Mouse (Mus musculus) cerebellum, postnatal 25 days (tissue): ENCODE measurements at regions not wholly inside any gene's neighbourhood (a gene's known extent, or its start where the extent isn't known, plus 50 kb on each side); places are given as distances from the start of the nearest gene placed in this dataset.
A peak's percentile ranks its signal among the peaks of the same experiment; 100 is the strongest.
"Not testable (repeated sequence)": the region's sequence is repeated elsewhere in the genome, so short reads cannot be mapped to it uniquely, and the experiment has no call there.

ENCODE experiments used
- DNase-seq, 2 experiments: peaks; one replicate each; pipeline ENCODE4 v3.0.0; 2021; ENCODE audit warnings: mixed read lengths in 2 of 2

DNA sequence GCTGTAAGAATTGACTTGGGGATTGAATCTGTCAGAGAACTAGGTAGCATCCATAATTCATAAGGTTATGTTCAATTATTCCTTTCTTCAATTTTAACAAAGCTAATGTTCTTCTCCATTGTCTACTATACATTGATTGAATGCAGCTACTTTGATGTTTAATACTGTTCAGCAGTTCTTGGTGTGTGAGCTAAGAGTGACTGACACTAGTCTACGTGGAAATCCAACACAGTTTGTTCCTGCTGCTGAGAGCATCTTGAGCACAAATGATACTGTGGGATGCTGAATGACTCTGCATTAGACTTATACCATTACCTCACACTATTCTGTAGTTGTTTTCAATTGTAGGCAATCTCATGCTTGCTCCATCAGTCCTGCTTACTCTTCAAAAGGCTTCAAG lies 249.4 kb upstream of the Akr1e1 start:
- DNase-seq = no peak

- not testable (repeated sequence) for DNase-seq
Measured at GRCm38 (mm10) chr13:4839481-4839880, 230.5 kb upstream of the Akr1e1 start.

GRCm38 (mm10) chr13:4826756-4827155 lies 217.8 kb upstream of the Akr1e1 start:
- no peak for DNase-seq

GRCm38 (mm10) chr13:4825749-4826148 lies 216.8 kb upstream of the Akr1e1 start:
- not testable (repeated sequence) for DNase-seq

DNA sequence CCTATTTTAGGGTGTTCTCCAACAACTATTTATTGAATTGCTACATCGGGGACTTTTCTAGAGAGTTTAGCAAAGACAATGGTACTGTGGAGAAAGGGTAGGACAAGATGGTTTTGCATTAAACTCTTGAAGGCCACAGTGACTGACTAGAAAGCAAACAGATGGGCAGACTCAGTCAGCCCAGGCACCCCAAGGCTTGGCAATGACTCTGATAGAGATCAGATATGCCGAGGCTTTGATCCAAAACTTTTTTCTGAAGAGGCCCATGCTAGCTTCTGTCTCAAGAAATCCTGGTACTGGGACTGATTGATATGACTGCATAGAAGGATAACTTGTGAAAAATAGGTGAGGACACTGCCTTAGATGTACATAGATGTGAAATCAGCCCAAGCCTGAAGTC lies 197.9 kb upstream of the Akr1e1 start:
- peak in 1 of 2 experiments; percentile 15 for DNase-seq

- peak in 1 of 2 experiments; percentile 1 for DNase-seq
Measured at GRCm38 (mm10) chr13:4800666-4801065, 191.7 kb upstream of the Akr1e1 start.

GRCm38 (mm10) chr13:4791139-4791538 lies 182.2 kb upstream of the Akr1e1 start:
- DNase-seq = no peak

- no peak for DNase-seq
Measured at GRCm38 (mm10) chr13:4790414-4790813, 181.4 kb upstream of the Akr1e1 start.

DNA sequence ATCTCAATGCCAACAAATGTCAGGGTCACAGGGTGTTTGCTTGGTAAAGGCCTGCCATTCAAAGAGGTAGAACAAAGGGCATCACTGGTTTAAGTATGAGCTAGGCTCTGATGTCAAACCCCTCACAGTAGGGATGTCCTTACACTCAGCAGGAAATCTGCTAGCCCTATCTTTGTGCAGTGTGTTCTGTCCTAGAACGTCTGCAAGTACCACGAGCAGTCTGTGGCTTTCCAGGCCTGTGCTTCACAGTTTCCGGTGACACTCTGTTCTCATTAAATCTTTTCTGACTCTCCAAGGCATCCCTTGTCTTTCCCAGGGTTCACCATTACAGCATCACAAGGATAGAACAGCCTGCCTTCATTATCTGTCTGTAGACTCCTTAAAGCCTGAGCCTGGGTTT lies 174.3 kb upstream of the Akr1e1 start:
- no peak for DNase-seq

DNA sequence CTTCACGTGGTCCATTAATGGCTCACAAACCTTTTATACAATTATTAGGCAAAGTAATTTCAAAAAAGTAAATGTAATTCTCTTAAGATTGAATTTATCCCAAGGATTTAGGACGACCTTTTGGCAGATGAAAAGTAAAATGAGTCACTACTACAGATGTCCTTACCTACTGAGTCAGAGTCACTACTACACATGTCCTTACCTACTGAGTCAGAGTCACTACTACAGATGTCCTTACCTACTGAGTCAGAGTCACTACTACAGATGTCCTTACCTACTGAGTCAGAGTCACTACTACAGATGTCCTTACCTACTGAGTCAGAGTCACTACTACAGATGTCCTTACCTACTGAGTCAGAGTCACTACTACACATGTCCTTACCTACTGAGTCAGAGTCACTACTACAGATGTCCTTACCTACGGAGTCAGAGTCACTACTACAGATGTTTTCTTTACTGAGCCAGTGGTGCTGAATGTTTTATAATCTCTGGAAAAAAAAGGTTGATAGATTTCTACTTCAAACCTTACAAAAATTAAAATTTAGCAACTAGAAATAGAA lies 169.4 kb upstream of the Akr1e1 start:
- DNase-seq = not testable (repeated sequence)

- peak; percentile 20 to 50 for DNase-seq
Measured at GRCm38 (mm10) chr13:4776855-4777254, 167.9 kb upstream of the Akr1e1 start.

DNA sequence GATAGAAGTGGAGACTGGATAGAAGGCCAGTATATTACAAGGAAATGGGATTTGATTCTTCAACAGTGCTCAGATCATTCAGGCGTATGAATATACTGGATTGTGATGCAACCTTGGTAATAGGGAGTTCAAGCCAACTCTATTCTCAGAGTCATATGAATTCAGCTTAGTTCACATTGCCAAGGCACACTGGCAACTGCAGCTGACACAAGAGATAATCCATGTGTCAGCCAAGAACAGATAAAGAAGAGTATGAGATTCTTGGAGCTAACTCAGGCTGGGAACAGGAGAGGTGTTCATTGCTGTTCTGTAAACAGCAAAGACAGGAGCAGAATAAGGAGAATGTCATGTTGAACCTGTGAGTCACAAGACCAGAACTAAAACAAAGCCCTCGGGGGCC lies 163.3 kb upstream of the Akr1e1 start:
- no peak for DNase-seq

DNA sequence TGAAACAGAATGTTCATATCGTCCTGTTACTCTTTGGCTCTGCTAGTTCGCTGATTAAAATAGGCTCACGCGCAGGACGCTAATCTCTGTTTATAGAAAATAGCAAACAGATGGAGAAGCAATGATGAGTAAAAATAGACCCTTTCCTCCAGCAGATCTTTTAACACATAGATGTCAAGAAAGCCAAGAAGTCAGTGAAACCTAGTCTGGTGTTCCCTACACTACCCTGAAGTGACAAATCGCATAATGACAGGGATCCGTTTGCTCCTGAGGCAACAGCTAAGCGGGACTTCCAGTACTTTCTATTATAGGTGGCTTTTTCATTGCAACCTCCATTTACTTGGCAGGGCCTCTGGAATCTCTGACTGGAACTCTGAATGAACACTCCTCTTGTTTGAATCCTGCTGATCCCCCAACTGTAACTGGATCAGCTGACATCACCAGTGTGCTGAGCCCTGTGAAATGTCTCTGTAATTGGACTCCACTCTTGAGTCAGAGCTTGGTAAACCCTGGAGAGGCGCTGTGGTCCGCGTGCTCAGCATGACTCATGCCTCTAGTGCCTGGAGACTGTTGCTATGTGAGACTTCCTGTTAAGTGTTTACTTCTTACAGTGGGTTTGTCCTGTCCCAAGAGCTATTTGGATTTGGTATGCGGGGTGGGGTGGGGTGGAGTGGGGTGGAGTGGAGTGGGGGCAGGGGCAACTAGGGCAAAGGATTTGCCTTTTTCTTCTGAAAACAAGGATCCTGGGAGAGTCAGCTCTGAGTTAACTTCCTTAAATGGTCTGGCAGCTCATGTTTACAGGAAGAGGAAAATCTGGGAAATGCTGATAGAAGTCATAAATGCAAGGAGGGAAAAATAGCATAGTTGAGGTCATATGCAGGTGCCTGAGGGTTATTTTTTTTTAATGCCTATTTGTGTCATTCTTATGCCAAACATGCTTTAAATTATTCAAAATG lies 162.4 kb upstream of the Akr1e1 start:
- peak; percentile 43 to 61 for DNase-seq

- DNase-seq = no peak
Measured at GRCm38 (mm10) chr13:4759965-4760364, 151.0 kb upstream of the Akr1e1 start.

GRCm38 (mm10) chr13:4756529-4756928 lies 147.6 kb upstream of the Akr1e1 start:
- DNase-seq = no peak

- peak; percentile 34 to 68 for DNase-seq
Measured at GRCm38 (mm10) chr13:4742930-4743329, 134.0 kb upstream of the Akr1e1 start.

DNA sequence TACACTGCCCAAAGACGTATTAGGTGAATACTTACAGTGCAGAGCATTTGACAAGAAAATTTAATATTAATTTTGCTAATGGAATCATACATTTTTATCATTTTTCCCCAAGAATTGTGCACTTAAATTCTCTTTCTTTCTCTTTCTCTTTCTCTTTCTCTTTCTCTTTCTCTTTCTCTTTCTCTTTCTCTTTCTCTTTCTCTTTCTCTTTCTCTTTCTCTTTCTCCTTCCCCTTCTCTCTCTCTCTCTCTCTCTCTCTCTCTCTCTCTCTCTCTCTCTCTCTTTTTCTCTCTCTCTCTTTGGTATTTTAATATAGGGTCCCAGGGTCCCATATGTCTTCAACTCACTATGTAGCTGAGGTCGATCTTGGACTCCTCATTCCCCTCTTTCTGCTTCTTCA lies 107.3 kb upstream of the Akr1e1 start:
- DNase-seq = not testable (repeated sequence)

DNA sequence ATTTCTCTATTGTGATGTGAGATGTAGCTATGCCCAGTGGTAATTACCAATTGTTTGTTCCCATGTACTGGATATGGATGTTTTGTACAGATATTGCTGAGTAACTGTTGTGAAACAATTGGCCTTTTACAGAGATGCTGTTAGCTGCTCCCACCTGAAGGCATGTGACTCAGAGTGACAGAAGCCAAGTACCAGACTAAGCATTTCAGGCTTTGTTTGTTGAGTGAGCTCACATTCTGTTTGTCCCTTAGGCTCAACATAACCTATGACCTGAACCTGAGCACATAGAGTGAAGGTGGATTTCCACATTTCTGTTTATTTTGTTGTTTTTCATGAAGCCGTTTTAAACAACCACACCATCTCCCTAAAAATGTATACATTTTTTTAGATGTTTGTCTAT lies 105.8 kb upstream of the Akr1e1 start:
- no peak for DNase-seq

DNA sequence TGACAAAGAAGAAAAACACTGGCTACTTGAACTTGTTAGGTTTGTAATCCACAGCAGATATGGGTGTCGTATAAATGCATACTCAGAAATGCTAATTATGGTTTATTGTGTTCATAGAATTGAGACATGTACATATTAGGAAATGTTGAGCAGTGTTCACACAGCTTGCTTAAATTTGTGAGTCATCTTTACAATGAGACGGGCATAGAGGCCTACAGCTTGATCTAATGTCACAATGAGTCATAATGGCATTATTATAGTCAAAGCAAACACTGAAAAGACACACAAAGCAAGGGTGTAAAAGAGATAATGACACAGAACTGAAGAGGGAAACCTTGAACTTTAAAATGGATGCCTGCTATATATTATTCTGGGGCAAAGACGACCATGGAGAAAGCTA lies 103.7 kb upstream of the Akr1e1 start:
- DNase-seq = no peak

GRCm38 (mm10) chr13:4699591-4699990 lies 90.6 kb upstream of the Akr1e1 start:
- not testable (repeated sequence) for DNase-seq

- peak; percentile 48 to 76 for DNase-seq
Measured at GRCm38 (mm10) chr13:4666375-4667140, 57.6 kb upstream of the Akr1e1 start.

DNA sequence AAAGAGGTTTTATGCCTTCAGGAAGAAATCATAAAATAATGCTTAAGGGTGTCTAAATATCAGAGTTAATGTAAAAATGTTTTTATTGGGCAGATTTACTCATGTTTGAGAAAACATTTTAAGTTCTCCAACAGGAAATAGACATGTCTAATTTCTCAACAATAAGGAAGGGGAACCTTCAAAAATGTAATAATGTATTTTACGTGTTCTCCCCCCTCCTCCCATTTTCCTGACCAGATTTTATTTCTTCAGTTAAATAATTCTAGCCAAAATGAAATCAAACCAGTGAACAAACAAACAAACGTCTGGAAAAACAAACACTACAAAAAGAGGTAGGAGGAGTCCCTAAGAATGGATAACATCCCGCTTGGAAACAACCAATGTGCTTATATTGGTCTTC lies 54.4 kb upstream of the Akr1e1 start:
- no peak for DNase-seq

- peak; percentile 6 to 47 for DNase-seq
Measured at GRCm38 (mm10) chr13:4662336-4663101, 53.5 kb upstream of the Akr1e1 start.
